Mouse (Mus musculus) urinary bladder, postnatal 14 days (tissue): ENCODE results near the gene Tedc1.

ENCODE experiments used
- DNase-seq: peaks from one replicate; pipeline ENCODE4 v3.0.0; 2021; ENCODE audit warnings: low spot score

The Tedc1 gene

DNA sequence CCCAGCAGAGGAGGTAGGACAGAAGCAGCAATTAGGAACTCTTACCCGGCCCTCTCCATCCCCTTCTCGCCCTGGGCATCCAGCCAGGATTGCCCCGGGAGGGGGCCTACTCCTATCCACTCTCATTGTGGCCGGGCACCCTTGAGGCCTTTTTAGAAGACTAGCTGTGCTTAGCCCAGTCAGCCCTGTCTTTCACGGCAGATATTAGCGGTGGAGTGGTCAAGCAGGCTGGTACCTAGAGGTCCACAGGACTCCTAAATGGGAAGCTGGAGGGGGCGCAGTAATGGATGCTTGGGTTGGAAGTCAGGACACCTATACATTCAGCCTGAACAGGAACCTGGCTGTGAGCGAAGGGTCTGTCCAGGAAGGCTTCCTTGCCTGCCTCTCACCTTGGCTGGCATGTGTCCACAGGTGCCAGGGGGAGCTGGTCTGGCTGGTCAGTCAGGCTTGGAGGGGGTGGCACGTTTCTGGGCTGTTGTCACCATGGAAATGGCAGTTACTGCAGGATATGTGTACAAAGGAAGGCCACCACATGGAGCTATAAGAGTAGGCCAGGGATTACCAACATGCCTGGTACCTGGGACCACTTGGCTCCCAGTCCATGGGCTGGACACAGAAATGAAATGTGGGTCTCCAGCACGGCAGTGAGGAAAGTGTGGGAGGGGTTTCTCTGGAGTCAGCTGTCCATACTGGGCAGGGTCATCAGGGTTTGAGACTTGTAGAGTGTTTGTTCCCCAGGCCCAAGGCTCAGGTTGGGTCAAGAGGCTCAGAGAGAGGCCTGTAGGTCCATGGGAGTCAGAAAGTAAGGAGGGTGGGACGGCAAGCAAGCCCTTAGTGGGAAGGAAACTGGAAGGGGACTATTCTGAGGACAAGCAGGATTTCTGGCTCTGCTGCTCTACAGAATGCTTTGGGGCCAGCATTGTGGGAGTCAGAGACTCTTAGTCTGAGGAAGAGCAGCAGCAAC lies 17.0 kb upstream of the Tedc1 start:
- peak; percentile 88 for DNase-seq

DNA sequence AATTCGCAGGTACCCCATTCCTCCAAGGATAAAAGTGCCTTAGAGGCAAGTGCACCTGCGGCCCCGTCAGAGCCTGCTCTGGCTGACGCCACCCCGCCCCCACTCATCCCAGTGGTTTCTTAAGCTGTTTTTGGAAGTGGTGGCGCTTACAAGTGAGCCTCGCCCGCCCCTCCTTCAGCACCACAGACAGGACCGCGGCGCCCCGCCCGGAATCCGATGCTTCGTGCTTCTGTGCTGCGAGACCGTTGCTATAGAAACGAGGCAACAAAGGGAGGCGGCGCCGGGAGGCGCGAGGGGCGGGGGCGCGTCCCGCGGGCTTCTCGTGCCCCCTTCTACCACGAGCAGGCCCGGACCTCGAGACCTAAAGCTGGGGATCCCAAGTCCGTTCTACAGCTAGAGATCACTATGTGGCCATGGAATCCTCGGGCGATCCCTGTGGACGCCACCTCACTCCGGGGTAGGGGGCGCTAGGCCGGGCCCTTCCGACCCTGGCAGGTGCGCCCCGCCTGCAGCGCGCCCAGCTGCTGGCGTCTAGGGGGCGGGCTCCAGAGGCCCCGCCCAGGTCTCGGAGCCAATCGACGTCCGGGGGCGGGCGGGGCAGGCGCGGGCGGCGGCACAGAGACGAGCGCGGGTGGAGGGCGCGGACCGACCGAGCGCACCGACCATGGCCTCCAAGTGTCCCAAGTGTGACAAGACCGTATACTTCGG lies 16.2 kb upstream of the Tedc1 start, which contains the start of gene Crip2:
Gene Crip2, plus strand, starts transcription at position 329 of the 708 bp plus-strand sequence.
- peak; percentile 88 for DNase-seq

DNA sequence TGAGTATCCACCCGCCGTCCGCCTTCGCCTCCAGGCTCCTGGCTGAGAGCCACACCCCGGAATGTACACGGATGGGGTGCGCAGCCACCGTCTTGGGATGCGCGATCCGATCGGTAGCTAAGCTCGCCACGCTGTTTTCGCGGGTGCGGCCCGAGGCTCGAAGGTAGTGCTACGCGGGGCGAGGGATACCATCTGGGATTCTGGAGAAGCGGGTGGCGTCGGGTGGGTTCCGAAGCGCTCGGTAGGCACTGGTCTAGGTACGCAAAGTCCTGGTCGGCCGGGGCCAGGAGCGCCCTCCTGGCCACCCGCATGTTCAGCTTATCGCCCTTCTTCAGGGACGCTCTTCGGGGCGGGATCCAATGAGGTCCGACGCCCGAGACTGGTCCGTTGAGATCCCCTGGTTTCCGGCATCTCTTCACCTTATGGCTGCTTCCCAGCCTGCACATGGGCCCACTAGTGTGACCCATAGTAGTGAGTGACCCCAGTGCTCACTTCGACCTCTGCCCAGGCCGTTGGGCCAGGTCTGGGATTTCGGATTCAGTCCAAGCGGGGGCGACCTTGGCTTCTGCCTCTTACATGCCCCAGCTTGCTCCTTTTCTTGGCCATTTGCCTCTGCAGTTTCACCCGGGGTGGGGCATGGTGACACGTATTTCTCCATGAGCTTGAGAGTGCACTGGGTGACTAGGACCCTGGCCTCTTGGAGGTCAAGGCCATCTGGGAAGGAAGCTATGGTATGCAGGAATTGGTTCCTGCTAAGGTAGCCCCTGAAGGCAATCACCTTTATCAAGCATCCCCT lies 15.4 kb upstream of the Tedc1 start:
- DNase-seq: peak; percentile 69

DNA sequence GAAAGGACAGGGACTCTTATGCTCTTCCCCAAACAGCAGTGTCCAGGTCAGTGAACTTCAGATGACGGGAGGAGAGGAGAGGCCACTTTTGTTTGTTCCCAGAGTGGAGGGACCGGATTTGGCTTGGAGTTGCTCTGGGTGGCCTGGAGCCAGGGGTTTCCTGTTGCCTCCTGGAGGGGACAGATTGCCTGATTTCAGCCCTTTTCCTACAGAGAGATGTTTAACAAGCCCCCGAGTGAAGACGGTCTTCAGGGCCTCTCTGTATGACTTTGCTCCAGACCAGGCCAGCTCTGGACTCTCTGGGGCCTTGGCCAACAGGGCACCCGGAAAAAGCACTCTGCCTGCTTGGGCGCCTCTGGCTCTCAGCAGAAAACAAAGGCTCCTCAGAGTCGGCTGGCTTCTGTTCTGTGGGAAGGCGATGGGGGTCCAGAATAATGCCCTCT lies 14.7 kb upstream of the Tedc1 start:
- DNase-seq: peak; percentile 51

DNA sequence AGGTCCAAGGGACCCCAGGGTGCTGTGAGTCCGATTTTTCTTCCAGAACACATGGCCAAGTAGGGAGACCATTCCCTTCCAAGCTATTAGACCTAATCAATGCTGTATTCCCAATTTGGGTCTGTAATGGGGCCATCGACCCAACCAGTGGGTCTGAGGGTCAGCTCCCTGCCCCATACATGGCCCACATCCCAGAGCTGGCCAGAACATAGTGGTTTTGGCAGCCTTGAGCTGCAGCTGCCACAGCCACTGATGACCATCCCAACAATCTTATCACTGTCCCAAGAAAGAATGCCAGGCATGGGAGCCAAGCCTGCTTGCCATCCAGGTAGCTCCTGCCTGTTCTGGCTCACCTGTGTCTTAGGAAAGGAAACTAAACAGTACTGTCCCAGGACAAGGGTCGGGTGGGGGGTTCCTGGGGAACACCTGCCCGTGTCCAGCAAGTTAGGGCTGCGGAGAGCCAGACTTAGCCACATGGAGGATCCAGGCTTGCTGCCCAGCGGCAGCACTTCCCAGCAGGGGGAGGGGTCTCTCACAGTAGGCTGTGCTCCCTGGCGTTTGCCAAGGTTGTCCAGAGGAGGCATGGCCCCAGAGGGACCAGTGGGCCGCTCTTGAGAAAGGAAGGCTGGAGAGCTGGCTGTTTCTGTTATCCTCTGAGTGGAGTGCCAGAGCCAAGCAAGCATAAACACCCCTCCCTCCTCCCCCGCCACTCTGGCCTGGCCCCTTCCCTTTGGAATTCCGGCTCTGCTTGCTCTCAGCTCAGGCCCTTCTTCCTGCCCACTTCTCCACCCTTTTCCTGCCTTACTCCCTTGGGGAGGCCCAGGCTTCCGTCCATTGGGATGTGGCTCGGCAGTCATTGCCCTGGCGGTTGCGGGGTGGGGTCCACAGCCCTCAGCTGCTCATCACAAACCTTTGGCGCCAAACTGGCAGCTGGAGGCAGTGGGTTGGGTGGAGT lies 13.9 kb upstream of the Tedc1 start:
- DNase-seq: peak; percentile 72

DNA sequence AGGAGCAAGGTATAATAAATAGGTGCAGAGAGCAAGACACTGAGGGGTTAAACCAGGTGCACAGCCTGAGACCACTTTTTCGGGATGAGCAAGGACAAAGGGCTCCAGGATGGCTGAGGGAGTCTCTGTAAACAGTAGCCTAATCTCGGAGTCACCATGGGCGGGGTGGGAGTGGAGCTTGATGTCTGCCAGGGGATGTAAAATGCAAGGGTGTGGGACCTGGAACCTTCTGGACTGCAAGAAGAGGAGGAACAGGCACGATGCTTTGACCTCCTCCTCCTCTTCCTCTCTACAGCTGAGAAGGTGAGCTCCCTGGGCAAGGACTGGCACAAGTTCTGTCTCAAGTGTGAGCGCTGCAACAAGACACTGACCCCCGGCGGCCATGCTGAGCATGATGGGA lies 13.1 kb upstream of the Tedc1 start:
- DNase-seq: peak; percentile 44

DNA sequence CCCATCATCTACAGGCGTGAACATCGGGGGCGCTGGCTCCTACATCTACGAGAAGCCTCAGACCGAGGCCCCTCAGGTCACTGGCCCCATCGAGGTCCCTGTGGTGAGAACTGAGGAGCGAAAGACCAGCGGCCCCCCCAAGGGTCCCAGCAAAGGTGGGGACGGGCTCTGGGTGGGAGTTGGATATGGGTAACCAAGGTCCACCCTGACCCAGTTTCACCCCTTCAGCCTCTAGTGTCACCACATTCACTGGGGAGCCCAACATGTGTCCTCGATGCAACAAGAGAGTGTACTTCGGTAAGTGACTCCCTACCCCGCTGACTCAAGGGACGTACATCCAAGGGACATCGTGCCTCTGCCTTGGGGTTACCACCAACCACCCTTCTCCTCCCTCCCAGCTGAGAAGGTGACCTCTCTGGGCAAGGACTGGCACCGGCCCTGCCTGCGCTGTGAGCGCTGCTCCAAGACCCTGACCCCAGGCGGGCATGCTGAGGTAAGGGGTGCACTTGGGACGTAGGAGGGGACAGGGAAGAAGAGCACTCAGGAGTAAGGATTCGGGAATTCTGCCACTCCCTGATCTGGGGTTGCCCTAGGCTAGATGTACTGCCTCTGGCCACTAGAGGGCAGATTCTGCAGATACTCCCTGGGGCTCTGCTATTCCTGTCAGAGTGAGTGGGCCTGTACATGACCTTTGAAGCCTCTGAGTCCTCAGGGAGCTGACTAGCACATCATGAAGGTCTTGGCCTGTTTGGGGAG lies 12.0 kb upstream of the Tedc1 start:
- peak; percentile 51 for DNase-seq

DNA sequence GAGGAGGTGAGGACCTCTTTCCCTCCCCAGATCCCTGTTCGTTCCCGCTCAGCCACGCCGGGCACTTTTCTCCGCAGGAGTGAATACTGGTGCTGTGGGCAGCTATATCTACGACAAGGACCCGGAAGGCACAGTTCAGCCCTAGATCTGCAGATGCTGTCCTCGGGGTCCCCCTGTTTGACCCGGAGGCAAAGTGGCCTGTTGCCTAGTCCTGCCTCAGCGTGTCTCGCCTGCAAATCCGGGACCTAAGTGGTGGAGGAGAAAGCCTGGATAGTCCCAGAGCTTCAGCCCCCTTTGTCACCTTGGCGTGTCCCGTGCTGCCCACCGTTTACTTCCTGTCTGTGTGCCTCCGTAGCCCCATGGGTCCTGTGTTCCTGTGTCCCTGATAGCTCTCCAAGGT lies 11.3 kb upstream of the Tedc1 start:
- DNase-seq: no peak

DNA sequence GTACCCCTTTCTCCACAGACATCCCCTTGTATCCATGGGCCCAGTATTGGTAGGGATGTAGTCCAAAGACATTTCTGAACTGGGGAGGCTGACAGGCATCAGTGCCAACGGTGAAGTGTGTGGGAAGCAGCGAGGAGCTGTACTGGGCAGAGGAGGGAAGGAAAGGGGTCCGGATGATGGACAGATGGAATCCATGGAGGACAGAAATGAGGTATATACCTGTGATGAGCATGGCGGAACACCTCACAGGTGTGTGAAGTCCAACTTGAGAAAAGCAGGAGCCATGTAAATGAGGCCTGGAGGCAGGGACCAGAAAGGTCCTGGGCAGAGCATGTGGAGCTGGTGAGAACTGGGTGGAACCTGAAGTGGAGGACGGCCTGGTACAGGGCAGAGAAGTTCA lies 10.6 kb upstream of the Tedc1 start:
- DNase-seq: no peak

DNA sequence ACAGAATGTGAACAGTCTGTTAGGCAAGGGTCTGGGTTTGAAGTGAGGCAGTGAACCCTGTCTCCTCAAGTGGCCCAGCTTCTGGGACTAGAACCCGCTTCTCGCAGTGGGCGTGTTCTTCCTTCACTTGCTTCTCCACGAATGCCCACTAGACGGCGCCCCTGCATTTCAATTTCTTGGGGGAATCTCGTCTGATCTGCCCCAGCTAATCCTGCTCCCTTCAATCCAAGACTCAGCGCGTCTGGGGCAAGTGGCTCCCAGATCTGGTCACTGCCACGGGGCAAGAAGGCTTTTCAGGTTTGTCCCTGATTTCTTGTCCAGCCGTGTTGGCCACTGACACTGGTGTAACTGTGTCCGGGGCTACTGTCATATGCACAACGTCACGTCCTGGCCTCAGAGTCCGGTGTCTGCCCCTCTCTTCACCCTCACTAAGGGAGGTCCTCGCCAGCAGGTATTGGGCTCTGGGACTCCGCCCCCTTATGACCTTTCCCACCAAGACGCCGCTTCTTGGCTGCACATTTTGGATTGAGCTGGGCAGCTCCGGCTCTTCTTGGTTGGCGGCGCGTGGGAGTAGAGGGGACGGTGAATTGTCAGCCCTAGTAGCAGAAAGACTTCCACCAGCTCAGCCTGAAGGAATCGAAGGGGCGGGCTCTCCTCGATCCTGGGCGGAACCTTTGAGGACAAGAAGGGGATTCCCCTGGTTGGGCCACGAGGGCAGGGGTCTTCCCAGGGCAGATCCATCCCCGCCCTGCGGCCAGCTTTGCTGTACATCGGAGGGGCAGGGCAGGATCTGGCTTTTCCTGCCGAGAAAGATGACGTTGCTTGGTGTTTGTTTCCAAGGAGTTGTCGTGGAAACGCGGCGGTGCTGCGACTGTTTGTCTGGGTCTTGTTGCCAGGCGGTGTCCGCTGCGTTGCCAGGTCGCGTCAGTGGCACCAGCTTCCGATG lies 9.8 kb upstream of the Tedc1 start, which contains the start of gene Crip1:
Gene Crip1, plus strand, starts transcription at position 205 of the 946 bp plus-strand sequence.
- peak; percentile 87 for DNase-seq

DNA sequence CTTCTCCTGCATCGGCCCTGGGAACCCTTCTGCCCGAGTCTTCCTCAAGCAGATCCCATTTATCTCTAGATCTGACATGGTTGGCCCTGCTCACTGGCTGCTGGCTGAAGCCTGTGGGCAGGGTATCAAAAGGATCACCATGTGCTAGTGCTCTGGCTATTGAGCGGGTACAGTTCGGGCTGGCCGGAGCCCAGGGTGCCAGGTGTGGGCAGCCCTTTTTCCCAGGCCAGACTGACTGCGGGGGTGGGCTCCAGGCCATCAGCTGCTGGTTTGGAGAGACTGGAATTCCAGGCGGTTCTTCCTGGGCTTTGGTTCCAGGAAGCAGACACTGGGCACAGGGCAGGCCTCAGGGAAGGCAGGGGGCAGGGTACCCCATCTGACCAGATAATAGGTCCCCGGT lies 8.7 kb upstream of the Tedc1 start:
- DNase-seq: peak; percentile 54

DNA sequence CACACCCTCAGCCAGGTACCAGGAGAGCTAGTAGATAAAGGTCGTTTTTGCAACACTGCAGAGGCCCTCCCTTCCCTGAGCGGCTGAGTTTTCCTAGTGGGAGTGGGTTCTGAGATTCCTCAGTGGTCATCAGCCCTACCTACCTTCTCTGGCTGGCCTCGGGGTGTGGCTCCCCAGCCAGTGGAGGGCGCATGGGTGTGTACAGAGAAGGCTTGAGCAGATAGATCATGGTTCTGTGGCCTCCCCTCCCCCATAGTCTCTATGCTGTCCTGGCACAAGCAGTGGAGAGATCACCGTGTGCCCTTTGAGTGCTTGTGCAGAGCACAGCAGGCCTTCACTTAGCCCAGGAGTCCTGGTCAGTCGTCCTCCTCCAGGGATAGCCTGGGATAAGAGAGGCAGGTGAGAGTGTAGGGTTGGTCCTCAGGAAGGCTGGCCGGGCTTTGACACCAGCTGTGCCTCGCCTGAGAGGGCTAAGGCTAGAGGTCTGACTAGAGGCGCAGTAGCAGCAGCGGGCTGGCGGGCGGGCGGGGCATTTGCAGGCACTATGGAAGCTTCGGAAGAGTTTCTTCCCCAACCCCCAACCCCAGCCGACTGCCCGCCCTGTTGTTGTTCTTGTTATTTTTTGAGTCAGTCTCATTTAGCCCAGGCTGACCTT lies 7.7 kb upstream of the Tedc1 start:
- peak; percentile 77 for DNase-seq

DNA sequence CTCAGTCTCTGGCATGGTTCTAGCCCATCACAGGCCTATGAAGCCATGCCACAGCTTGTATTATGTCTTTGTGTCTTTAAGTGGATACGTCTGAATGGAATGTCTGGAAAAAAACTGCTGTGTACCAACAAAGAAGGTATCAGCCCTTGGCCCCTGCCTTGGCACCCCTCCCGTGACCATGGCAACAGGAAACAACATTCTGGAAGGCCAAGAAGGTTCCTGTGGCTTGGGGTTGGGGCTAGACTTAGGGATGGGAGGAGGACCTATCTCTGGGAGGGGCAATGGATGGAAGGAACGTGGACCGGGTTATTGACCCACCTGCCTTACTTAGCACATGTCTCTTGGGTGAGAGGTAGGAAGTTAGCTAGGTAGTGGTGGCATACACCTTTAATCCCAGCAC lies 6.9 kb upstream of the Tedc1 start:
- DNase-seq: no peak

DNA sequence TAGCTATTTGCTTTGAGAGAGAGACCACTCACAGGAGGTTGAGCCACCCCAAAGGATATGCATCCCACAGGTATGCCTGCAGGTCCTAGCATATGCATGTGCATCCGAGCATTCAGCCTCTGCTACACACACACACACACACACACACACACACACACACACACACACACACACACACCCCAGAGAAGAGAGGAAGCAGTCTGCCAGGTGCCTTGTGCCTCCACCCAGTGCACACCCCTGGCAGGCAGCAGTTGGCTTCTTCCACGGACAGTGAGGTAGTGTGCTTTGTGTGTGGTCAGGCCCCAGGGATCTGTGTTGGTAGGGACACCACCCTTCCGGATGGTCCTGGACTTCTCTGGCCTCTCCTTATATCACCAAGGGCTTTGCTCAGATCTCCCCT lies 6.3 kb upstream of the Tedc1 start:
- DNase-seq: no peak

DNA sequence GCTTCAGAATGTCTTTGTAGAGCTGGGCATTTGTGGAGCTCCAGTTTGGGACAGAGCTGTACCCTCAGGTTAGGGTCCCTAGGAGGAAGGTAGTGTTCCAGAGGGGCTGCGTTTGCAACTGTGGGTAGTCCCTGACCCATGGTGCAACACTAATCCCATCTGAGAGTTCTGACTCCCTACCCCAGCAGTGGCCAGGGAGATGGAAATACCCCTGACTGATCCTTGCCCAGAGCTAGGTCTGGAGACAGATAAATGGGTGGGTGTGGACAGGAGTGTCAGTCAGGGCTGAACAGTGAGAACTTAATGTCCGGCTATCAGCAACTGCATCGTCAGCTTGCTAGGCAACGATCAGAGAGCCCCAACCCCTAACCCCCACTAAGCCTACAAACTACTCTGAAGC lies 5.6 kb upstream of the Tedc1 start:
- DNase-seq: no peak

DNA sequence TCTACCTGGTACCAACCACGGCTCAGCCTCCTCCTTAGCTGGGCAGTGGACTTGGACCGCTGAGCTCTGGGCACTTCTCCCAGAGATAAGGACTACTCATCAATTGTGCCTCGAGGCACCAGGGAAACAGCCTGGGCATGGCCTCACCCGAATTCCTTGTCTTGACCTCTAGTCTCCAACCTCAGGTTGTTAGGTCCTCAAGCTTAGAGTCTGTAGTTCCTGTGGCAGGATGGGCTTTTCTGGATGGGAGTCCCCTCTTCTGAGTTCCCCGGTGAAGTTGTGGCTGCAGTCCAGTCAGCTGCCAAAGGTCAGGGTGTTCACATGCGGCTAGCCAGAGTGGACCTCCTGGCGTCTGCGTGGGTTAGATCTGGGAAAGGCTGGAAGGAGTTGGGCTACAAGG lies 5.2 kb upstream of the Tedc1 start:
- no peak for DNase-seq

DNA sequence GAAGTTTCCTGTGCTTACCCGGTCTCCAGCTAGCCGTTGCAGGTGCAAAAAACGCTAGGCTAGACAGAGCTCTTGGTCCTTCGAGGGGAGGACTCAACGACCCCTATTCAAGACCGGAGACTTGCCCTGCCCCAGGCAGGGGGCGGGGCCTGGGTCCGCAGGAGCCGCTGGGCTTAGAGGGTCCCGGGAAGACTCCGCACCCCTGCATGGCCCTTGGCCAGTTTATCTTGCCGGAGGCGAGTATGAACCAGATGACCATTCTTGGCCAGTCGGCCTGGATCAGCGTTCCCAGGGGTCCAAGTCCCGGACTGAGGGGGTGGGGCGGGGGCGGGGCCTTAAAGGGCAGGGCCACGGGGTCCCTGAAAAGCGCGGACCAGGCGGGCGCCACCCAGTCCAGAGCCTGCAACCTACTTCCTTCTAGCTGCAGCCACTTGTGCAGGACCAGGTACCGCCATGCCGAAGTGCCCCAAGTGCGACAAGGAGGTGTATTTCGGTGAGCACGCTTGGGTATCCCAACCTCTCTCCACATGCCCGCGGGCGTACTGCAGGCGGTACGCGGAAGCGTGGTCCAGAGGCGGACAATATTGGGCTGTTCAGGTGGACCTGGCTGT lies 4.5 kb upstream of the Tedc1 start:
- DNase-seq: peak; percentile 61

DNA sequence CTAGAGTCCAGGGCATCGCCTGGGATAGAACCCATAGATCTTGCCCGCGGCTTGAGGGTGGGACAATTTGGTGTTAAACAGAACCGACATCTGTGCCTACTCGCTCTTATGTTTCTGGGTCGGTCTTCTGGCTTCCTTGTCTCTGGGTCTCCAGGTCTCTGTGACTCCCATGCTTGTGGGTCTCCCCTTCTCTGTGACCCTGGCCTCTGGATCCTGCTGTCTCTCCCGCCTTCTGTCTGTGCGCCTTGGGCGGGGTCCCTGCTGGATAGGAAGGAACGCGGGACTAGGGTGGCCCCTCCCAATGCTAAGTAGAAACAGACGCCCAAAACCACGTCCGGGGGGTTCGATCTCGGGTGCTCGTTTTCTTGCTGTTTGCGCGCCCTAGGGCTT lies 4.0 kb upstream of the Tedc1 start:
- peak; percentile 44 for DNase-seq
